Mouse (Mus musculus): ENCODE data around the gene Arhgap6.

Gene Arhgap6

DNA sequence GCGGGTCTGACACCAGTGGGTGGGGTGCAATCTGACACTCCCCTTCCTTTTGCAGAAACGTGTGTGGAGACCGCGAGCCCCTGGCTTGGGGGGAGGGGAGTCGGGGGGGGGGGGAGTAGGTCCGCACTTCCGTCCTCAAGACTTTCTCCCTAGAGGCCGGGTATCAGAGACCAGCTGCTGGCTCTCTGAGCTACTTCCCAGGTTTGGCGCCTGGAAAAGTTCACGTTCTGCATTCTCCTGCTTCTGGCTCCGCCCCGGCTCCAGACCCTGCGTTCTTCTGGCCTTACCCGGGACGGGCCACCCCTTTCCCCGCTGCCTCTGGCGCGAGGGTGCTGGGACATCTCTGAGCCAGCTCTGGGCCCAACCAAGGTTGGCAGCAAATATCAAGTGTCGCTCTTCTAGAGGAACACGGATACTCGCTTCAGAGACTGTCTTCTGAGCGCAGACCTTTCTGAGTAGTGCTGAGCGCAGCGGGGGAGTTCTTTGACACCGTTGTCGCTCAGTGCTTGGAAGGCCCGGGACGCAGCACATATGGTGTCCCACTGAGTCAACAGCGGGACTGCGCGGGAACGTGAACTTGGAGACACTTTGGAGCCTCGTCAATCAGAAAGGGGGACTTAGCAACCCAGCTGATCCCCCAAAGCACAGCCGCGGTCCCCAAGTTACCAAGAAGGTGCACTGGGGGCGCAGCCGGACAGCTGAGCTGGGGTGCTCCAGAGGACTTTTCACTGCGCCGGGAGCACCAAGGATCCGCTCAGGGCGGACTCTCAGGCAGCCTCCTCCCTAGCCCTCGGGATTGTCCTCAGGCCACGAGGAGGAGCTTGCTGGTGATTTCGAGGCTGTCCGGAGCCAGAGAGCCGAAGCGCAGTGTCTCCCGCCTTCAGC lies at the start of gene Arhgap6:
Arhgap6 (plus strand) TSS at position 126 of the 885 bp plus-strand sequence.
- no peak for DNase-seq (ENCODE audit: low spot score)

DNA sequence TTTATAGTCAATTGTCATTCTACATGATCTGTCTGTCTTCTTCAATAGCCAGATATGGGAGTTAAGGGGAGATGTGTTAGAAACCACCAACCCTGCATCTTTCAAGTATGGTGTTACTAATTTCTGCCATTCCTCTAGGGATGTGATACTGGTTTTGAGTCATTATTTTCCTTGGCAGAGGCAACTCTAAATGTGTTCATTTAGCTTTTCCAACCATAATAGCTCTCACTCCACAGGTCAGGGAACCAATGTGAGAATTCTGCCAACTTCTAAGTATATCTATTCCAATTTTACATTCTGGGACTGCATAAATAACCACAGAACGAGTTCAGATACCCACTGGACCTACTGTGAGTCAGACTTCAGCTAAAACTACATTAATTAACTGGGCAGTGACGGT lies 47.9 kb upstream of the Arhgap6 start:
- DNase-seq (ENCODE audit: low spot score): no peak

DNA sequence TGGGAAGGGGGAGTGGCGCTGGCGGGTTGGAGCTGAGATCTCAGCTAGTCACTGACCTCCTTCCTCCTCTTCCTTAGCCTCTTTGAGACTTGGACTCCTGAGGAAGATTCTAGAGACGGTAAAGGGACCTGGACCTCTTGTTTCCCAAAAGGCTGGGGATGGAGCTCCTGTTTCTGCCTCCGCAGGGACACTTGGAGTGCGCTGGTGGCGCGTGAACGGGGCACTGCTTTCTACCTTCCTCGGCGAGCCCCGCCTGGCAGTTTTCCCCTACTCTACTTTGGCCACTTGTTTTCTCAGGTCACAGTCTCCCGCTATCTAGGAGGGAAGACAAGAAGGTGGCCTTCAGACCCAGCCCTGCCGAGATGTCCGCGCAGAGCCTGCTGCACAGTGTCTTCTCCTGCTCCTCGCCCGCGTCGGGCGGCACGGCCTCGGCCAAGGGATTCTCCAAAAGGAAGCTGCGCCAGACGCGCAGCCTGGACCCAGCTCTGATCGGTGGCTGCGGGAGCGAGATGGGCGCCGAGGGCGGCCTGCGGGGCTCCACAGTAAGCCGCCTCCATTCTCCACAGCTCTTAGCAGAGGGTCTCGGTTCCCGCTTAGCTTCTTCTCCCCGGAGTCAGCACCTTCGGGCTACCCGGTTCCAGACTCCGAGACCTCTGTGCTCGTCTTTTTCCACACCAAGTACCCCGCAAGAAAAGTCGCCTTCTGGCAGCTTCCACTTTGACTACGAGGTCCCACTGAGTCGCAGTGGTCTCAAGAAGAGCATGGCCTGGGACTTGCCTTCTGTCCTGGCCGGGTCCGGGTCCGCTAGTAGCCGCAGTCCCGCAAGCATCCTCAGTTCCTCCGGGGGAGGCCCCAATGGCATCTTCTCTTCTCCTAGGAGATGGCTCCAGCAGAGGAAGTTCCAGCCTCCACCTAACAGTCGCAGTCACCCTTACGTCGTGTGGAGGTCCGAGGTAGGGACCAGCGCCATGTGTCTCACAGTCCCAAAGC lies 1.3 kb downstream of the Arhgap6 start:
- no peak for DNase-seq (ENCODE audit: low spot score)

DNA sequence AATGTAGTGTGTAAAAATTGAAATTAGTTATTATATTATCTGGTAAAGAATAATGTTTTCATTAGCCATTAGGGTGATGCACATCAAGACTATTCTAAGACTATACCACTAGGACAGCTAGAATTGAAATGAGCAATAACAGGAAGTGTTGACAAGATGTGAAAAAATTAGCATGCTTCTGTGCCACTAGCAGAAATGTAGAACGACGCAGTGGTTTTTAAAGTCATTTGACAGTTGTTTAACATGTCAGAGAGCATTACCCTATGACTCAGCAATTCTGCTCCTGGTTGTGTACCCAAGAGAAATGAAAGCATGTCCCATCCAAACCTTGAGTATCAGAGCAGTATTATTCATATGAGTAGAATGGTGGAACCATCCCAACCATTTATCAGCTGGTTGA lies 9.8 kb downstream of the Arhgap6 start:
- DNase-seq (ENCODE audit: low spot score): no peak

DNA sequence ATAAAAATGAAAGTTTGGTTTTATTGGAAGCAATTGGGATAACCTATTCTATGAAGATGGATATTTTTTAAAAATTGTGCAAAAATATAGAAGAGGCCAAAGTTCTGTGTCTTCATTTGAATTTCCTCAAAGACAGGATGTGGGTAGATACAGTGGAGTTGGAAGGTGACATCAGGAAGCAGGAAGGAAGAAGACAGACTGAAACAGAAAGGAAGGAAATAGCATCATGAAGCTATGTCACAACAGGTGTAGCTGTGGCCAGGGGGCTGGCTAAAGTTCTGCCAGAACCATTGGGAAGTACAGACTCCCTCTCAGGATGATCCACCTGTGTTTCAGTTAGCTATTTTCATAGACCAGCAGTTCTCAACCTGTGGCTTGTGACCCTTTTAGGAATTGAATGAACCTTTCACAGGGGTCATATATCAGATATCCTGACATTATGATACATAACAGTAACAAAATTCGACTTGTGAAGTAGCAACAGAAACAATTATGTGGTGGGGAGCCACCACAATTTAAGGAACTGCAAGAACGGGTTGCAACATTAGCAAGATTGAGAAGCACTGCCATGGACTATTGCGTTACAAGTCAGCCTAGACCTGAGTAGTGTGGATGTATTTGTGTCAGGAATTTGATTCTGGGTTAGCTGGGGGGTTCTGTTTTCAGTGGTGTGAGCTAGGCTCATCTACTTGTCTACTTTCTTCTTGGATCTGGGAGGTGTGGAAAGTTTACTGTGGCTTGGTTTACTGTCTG lies 15.8 kb downstream of the Arhgap6 start:
- no peak for DNase-seq (ENCODE audit: low spot score)

DNA sequence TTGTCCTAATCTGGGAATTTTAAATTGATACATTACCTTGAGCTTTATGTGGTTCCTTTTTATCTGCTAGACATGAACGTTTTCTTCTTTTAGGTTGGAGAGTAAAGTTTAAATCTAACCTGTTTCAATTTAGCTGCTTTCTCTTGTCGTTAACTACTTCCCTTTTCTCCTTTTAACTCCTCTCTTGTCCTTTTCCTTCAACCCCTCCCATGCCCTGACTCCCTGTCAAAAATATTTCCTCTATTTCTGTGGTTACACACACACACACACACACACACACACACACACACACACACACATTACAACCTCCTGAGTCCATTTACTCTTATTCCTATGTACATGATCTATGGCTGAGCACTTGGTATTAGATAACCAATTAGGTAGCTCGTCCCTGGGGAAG lies 24.0 kb downstream of the Arhgap6 start:
- no peak for DNase-seq (ENCODE audit: low spot score)

DNA sequence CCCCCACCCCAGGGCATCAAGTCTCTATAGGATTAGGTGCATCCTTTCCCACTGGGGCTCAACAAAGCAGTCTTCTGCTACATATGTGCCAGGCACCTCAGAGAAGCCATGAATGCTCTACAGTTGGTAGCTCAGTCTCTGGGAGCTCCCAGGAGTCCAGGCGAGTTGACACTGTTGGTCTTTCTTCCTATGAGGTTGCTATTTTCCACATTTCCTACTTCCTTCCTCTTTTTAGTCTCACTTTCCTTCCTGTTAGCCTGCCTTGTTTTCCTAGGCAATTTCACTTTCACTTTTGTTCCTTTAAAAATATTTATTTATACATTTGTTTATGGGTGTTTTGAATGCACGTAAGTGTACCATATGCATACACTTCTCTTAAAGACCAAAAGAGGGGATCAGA lies 29.3 kb downstream of the Arhgap6 start:
- no peak for DNase-seq (ENCODE audit: low spot score)

DNA sequence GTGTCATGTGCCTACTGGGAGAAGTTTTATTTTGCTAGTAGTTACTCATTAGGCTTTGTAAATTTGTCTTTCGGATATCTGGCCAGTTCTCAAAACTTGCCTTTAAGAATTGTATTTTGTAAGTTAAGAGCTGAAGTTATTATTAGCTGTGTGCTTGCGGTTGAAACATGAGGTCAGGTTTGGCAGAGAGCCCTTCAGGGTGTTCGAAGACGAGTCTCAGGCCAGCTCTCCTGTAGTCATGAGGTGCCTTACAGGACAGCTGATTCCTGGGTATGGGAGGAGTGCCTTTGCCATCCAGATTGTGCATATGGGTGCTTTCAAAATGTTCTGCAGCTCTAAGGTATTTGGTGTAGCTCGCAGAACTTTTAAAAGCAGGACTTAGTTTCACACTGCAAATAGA lies 37.4 kb downstream of the Arhgap6 start:
- no peak for DNase-seq (ENCODE audit: low spot score)

DNA sequence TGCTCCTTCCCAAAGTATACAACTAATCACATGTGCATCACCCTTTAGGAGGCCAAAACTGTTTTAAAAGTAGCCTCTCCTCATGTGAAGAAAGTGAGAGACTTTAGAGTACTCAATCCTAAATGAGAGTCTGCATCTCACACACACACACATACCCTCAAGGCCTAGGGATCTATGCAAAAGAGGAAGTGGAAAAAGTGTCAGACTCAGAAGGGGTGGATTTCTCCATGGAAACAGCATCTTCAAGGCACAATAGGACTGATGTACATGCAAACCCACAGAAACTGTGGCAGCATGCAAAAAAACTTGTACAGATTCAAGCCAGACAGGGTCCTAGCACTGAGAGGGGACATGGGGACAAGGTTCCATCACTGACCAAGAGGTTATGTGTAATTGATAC lies 53.2 kb downstream of the Arhgap6 start:
- DNase-seq (ENCODE audit: low spot score): no peak

DNA sequence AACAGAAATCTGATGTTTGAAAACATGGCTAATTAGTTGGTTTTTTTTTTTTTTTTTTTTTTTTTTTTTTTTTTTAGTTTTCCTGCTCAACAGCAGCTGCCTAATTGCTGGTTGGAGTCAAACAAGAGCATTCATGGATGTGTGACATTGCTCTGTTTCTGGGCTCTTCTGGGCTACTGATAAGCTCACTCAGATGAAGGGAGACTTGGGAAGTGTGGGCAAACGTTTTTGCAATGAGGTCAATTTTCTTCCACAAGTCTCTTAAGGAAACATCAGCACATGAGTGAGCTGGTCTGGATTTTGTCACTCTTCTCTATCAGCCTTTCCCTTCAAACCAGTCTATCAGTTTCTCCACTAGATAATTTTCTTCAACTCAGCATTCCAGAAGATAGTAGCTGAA lies 79.8 kb downstream of the Arhgap6 start:
- DNase-seq (ENCODE audit: low spot score): no peak

DNA sequence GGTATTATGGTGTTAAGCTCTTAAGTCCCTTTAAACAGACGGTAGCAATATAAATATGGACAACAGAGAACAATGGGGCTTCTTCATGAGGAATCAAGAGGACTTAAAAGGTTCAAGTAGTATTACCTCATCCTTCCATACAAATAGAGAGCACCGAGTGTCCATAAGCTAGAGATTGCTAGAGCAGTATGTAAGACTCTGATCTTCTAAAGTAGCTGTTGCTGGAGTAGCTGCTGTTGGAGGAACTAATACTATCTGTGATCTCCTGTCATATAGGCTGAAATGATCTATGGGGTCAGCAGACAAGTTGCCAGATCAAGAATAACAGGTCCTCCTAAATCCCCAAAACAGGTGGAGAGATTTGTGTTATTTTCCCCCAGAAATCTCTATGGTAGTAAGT lies 108.7 kb downstream of the Arhgap6 start:
- DNase-seq (ENCODE audit: low spot score): no peak

DNA sequence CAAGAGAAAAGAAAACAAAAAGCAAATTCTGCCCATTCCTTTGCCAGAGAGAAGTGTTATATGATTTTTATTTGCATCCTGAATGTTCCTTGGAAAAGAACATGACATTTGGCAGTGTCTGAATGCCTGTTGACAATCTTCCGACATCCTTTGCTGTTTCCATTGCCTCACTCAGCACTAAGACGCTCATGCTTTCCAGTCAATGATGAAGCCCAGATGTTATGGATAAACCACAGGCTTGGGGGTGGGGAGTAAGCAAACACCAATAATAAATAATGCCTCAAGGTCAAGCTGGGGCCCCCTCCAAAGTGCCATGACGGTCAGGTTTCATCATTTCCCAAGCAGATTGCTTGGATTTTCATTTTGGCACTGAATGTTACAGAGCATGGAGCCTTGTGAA lies 109.2 kb downstream of the Arhgap6 start:
- no peak for DNase-seq (ENCODE audit: low spot score)

DNA sequence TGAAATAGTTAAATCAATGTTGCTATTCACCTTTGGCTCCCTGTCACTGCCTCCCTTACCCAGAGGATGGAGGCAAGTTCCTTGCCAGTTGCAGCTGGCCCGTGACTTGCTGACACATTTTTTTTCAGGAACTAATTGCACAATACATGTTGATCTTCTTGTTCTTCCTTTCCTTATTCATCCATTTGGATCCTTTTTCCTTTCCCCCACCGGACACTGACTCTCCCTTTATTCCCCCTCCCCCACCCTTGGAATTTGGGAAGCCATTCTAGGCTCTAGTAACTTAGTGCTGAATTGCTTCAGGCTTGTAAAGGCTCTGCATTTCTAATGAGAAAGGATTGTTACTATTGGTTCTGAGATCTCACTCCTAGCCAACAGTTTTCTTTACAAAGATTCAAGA lies 112.7 kb downstream of the Arhgap6 start:
- DNase-seq (ENCODE audit: low spot score): no peak

DNA sequence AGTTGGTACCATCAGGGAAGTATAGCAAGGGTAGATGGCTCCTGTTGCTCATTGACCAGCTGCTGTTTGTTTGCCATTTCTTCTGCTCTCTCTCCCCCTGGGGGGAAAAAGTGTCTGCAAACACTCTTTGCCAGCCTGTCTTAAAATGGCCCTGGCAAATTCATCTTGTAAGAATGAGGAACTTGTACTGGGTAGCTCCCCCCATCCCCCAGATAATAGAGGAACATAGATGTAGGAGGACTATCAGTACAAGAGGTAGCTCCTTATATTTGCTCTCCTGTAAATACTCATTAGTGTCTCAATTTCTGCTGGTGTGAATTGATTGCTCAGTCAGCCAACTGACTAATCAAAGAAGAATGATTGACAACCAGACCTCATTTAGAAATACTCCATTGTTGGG lies 118.6 kb downstream of the Arhgap6 start:
- DNase-seq (ENCODE audit: low spot score): no peak

DNA sequence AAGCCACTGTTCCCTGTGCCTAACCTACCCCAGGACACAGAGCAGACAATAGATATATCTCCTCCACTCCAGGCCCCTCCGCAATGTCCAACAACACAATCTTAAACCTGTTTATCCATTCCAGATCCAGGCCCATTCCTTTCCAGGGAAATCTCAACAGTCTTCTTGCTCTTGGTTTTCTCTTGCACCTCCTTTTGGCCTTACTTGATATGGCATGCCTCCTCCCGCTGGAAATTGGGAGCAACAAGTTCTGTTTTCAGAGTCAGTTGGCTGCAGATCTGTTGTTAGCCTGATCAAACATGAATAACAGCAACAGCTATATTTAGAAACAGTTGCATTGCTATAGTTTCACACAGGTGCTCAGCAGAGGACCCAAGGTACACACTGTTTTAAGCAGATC lies 126.0 kb downstream of the Arhgap6 start:
- no peak for DNase-seq (ENCODE audit: low spot score)

DNA sequence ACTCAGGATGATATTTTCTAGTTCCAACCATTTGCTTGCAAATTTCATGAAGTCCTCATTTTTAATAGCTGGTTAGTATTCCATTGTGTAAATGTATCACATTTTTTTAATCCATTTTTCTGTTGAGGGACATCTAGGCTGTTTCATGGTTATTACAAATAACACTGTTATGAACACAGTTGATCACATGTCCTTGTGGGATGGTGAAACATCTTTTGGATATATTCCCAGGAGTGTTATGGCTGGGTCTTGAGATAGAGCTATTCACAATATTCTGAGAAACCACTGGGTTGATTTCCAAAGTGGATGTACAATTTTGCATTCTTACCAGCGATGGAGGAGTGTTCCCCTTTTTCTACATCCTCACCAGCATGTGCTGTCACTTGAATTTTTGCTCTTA lies 137.5 kb downstream of the Arhgap6 start:
- no peak for DNase-seq (ENCODE audit: low spot score)

DNA sequence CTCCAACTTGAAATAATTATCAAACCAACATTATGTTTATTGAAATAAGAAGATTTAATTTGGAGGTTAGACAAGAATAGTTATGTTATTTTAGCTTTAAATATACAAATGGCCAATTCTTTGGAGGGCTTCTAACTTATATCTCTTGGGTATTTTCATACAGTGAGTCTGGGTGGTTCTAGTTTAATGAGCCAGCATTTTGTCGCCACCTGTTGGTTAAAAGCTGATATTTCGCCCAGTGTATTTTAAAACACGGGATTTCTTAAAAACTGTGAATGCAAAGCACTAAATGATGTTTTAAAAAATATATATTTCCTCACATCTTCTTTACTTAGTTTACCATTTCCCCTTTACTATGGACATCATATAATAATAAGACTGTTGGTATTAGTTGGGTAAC lies 140.5 kb downstream of the Arhgap6 start:
- peak; percentile 32 for DNase-seq (ENCODE audit: low spot score)

DNA sequence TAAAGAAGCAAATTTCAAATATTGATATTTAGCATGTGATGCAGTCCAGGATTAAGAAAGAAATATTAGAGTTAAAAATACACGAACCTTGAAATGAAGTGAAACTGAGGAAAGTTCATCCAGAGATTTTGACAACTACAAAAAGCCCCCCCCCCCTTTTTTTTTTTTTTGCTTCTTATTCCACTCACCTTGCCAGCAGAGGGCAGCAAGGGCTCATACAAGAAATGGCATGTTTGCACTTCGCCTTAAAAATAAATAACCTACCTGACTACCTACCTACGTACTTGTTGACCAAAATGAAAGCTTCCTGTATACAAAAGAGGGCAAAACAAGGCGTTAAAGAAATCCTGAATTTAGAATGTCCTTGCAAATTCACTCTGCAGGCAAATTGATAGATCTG lies 143.0 kb downstream of the Arhgap6 start:
- DNase-seq (ENCODE audit: low spot score): peak; percentile 7

DNA sequence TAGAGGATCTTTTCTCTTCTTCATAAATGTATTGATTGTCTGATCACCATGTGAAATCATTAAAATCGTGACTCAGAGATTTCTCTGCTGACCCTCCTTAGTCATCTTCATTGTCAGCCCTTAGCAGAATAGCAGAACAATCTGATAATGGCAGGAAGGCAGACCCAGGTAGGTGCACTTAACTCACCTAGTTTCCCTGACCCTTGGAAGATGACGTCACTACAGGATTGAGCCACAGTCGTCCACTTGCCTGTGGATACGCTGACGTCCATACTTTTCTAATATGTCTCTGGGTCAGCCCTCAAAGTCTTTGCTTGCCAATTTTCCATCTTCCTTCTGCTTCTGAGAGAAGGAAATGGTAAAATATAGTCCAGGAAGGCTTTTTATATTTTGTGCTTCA lies 146.8 kb downstream of the Arhgap6 start:
- DNase-seq (ENCODE audit: low spot score): no peak

DNA sequence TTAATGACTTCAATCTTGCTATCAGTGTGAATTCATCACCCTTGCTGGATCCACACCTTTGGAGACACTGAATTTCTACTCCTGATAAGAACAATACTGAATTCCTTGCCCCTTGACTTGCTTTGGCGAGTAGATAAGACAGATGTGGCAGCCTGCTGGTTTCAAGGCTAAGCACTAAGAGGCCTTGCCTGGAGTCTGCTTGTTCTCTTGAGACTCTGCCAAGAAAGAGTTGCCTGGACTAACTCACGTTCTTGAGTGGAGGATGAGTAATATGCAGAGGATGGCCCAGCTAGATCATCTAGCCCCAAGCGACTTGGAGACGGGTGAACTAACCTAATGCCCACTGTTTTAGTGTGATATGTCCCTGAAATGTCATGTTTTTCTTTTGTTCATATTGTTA lies 148.3 kb downstream of the Arhgap6 start:
- peak; percentile 28 for DNase-seq (ENCODE audit: low spot score)

DNA sequence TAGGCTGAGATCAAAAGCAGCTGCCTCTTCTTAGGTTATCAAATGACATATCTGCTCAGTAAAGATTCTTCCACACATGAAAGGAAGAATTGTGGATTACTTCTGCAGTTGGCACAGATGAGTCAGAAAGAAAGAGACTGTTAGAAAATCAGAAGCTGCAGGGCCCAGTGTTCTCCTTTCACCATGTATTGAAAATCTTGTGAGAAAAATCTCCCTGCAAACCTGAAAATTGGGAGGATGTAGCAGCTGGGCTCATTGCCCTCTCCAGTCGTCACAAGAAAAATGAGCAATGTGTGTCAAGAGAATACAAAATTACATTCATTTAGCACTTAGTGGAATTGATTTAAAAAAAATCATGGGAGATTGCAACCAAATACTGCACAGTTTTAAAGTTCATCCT lies 180.5 kb downstream of the Arhgap6 start:
- DNase-seq (ENCODE audit: low spot score): no peak

DNA sequence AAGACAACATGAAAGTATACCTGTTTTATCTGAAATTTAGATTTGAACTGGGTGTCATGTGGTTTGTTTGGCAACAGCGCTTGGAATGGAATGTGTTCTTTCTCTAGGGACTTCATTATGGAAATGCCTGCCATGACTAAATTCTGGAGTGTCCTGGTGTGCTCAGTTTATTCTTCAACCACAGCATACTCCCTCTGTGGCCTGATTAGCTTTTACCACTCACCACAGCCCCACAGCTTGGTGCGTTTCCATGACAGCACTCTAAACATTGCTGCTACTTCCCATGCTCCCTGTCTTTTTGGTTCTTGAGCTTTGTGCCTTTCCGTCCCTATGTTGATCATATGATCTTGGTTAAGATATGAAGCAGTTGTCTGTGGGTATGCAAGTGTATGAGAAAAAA lies 182.9 kb downstream of the Arhgap6 start:
- DNase-seq (ENCODE audit: low spot score): peak; percentile 5

All from MN1 (cell line).